Mouse (Mus musculus): ENCODE measurements around the gene Mbd4. TPM values are rescaled to one million over a fixed set of nuclear protein-coding genes. Genes with fewer than 3 reads are reported as not detected.

Mbd4 gene
- polyA plus RNA-seq (2014; fragmentation: Nextera tagmentation; extraction: Ambion mirVana): 32.0 and 37.5 TPM in 2 replicates

- H3K27ac ChIP-seq (ENCODE audit: low read depth, low read length): peak within 1 kb of the TSS; percentile 90
- H3K27me3 ChIP-seq (ENCODE audit: control insufficient read depth, insufficient read depth, low read length): no peaks in the 10 kb centered on the region
- peak within 1 kb of the TSS; percentile 59 for H3K4me3 ChIP-seq (ENCODE audit: low read depth, low read length)
- peaks cover 5% of the 10 kb centered on the region; the same call in 1 of the 2 replicates for H3K4me1 ChIP-seq (replicated peaks; ENCODE audit: control insufficient read depth, insufficient read depth, low read length)
- ATAC-seq (replicated peaks; ENCODE audit: low FRiP score) (peak; percentile 97), DNase-seq (ENCODE audit: low spot score) (peak; percentile 99)
- H3K36me3 ChIP-seq (ENCODE audit: control insufficient read depth, insufficient read depth, low read length): no peaks in the 10 kb centered on the region; the same call in 1 of the 2 replicates
- H3K4me2 ChIP-seq (ENCODE audit: low read depth, low read length, severe bottlenecking): peak within 1 kb of the TSS; percentile 64
- no peaks in the 10 kb centered on the region for H3K9me3 ChIP-seq (ENCODE audit: control insufficient read depth, low read length)
- WGBS: under 1% methylated on average over 51 of the region's 51 CpGs
- peak within 1 kb of the TSS; percentile 77 for H3K9ac ChIP-seq (ENCODE audit: low read length)
Measured at GRCm38 (mm10) chr6:115853091-115853813, at the start of gene Mbd4, which contains the start of gene Ift122. Gene Mbd4, minus strand, starts transcription at chr6:115853371. Gene Ift122, plus strand, starts transcription at chr6:115853470.

DNA sequence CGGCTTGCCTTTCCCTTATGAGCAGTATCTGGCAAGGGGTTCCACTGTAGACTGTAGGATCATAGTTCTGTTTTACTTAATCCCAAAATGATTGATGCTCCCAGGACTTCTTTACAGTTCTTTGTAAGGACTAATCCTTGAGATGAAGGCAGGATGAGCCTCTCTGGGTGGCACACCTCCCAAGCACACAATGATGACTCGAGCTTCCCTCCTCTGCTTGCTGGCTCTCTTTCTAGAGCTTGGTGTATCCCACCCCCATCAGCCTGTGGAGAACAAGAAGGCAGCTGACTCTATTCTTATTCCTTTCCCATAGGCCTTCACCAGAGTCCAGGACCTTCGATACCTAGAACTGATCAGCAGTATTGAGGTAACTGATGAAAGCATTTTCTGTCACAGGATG is 49.4 kb upstream of the Mbd4 start:
- Histone ChIP-seq H3K27me3 (ENCODE audit: control insufficient read depth, insufficient read depth, low read length) (no peaks in the 10 kb centered on the region), H3K27ac (ENCODE audit: low read depth, low read length) (no peak overlapping the region), H3K4me3 (ENCODE audit: low read depth, low read length) (no peak overlapping the region), H3K9ac (ENCODE audit: low read length) (no peak overlapping the region), H3K4me2 (ENCODE audit: low read depth, low read length, severe bottlenecking) (no peak overlapping the region), H3K4me1 (replicated peaks; ENCODE audit: control insufficient read depth, insufficient read depth, low read length) (no peaks in the 10 kb centered on the region), H3K36me3 (ENCODE audit: control insufficient read depth, insufficient read depth, low read length) (no peaks in the 10 kb centered on the region), H3K9me3 (ENCODE audit: control insufficient read depth, low read length) (no peaks in the 10 kb centered on the region)
- WGBS: 79% methylated on average over 3 of the region's 3 CpGs
- ATAC-seq (replicated peaks; ENCODE audit: low FRiP score) (no peak), DNase-seq (ENCODE audit: low spot score) (no peak)

DNA sequence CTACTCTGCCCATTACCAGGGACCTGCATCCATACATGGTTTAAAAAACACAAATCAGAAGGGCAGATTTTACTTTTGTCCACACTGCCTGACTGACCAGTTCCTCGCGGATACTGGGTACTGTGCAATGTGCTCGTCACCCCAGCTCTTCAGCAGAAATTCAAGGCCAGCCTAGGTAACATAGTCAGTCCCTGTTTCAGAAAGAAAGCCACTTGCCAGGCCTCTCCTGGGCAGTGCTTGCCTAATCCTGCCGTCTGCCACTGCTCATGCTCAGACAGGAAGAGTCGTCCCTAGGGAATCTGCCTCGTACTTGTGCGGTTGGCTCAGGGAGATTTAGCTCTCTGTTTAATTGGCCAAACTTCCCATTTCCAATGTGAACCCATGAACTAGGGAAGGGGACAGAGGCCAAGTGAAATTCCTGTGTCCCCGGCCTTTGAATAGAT is 48.3 kb upstream of the Mbd4 start:
- H3K9me3 ChIP-seq (ENCODE audit: control insufficient read depth, low read length): no peaks in the 10 kb centered on the region
- no peak overlapping the region for H3K4me2 ChIP-seq (ENCODE audit: low read depth, low read length, severe bottlenecking)
- H3K4me3 ChIP-seq (ENCODE audit: low read depth, low read length): no peak overlapping the region
- H3K9ac ChIP-seq (ENCODE audit: low read length): no peak overlapping the region
- no peak overlapping the region for H3K27ac ChIP-seq (ENCODE audit: low read depth, low read length)
- no peaks in the 10 kb centered on the region for H3K4me1 ChIP-seq (replicated peaks; ENCODE audit: control insufficient read depth, insufficient read depth, low read length)
- no peaks in the 10 kb centered on the region for H3K27me3 ChIP-seq (ENCODE audit: control insufficient read depth, insufficient read depth, low read length)
- 88% methylated on average over 8 of the region's 8 CpGs for WGBS
- no peak for ATAC-seq (replicated peaks; ENCODE audit: low FRiP score)
- no peaks in the 10 kb centered on the region for H3K36me3 ChIP-seq (ENCODE audit: control insufficient read depth, insufficient read depth, low read length)
- DNase-seq (ENCODE audit: low spot score): no peak

DNA sequence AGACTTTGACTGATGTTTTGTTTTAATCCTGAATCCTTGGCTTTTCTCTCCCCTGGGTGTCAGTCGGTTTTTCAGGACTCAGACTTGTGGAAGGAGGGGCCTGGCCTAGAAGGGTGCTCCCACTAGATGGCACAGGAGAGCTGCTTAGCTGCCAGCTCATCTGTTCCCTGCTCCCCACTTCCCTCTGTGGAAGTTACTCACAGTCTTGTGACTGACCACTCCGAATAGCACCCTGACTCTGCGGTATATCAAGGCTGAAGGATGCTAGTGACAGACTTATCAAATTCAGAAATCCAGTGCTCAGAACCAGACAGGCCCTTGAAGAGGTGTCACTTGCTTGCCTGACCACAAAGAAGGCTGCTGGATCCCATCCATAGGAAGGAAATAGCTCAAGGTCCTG is 47.9 kb upstream of the Mbd4 start:
- 29% methylated on average over 3 of the region's 3 CpGs for WGBS
- Histone ChIP-seq H3K4me1 (replicated peaks; ENCODE audit: control insufficient read depth, insufficient read depth, low read length) (no peaks in the 10 kb centered on the region), H3K36me3 (ENCODE audit: control insufficient read depth, insufficient read depth, low read length) (no peaks in the 10 kb centered on the region), H3K9me3 (ENCODE audit: control insufficient read depth, low read length) (no peaks in the 10 kb centered on the region), H3K4me3 (ENCODE audit: low read depth, low read length) (no peak overlapping the region), H3K9ac (ENCODE audit: low read length) (no peak overlapping the region), H3K27ac (ENCODE audit: low read depth, low read length) (no peak overlapping the region), H3K4me2 (ENCODE audit: low read depth, low read length, severe bottlenecking) (no peak overlapping the region), H3K27me3 (ENCODE audit: control insufficient read depth, insufficient read depth, low read length) (no peaks in the 10 kb centered on the region)
- DNase-seq (ENCODE audit: low spot score) (peak; percentile 69), ATAC-seq (replicated peaks; ENCODE audit: low FRiP score) (0 out of 2 replicates have a peak, but pooled peaks have one; percentile 42)

DNA sequence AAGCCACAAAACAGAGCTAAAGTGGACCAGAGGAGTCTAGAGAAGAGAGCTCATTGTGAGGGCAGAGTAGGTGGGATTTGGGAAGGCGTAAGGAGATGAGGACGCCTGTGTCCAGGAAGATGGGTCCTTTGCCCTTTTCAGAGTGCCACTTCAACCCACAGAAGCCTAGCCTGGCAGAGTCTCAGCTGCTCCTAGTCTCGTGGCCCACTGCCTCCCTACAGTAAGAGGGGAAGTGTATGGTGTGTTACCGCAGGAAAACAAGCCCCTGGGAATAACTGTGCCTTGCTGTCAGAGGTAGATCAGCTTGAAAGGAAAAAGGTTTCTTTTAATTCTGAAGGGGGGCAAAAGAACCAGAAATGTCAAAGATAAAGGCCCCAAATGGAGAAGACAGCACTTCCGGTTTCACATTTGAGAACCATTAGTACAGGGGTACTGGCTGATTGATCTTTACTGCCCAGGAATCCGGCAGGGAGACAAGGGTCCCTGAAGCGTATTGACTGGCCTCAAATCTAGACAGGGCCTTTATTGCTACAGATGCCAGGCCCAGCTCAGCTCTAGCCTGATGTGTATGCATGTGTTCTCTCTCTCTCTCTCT is 44.9 kb upstream of the Mbd4 start:
- H3K27me3 ChIP-seq (ENCODE audit: control insufficient read depth, insufficient read depth, low read length): no peaks in the 10 kb centered on the region
- WGBS: 85% methylated on average over 7 of the region's 7 CpGs
- H3K36me3 ChIP-seq (ENCODE audit: control insufficient read depth, insufficient read depth, low read length): no peaks in the 10 kb centered on the region
- no peak overlapping the region; the same call in 1 of the 2 replicates for H3K9ac ChIP-seq (ENCODE audit: low read length)
- ATAC-seq (replicated peaks; ENCODE audit: low FRiP score) (no peak), DNase-seq (ENCODE audit: low spot score) (no peak)
- H3K9me3 ChIP-seq (ENCODE audit: control insufficient read depth, low read length): no peaks in the 10 kb centered on the region
- H3K4me2 ChIP-seq (ENCODE audit: low read depth, low read length, severe bottlenecking): no peak overlapping the region
- H3K4me3 ChIP-seq (ENCODE audit: low read depth, low read length): no peak overlapping the region
- no peak overlapping the region for H3K27ac ChIP-seq (ENCODE audit: low read depth, low read length)
- H3K4me1 ChIP-seq (replicated peaks; ENCODE audit: control insufficient read depth, insufficient read depth, low read length): no peaks in the 10 kb centered on the region

GRCm38 (mm10) chr6:115897117-115897516 is 43.9 kb upstream of the Mbd4 start:
- ATAC-seq (replicated peaks; ENCODE audit: low FRiP score) (no peak), DNase-seq (ENCODE audit: low spot score) (no peak)
- 74% methylated on average over 4 of the region's 4 CpGs for WGBS
- Histone ChIP-seq H3K27me3 (ENCODE audit: control insufficient read depth, insufficient read depth, low read length) (no peaks in the 10 kb centered on the region), H3K27ac (ENCODE audit: low read depth, low read length) (no peak overlapping the region), H3K36me3 (ENCODE audit: control insufficient read depth, insufficient read depth, low read length) (no peaks in the 10 kb centered on the region), H3K4me3 (ENCODE audit: low read depth, low read length) (no peak overlapping the region), H3K9me3 (ENCODE audit: control insufficient read depth, low read length) (no peaks in the 10 kb centered on the region), H3K9ac (ENCODE audit: low read length) (no peak overlapping the region), H3K4me2 (ENCODE audit: low read depth, low read length, severe bottlenecking) (no peak overlapping the region), H3K4me1 (replicated peaks; ENCODE audit: control insufficient read depth, insufficient read depth, low read length) (no peaks in the 10 kb centered on the region)

GRCm38 (mm10) chr6:115896346-115896745 is 43.2 kb upstream of the Mbd4 start:
- ATAC-seq (replicated peaks; ENCODE audit: low FRiP score) (no peak), DNase-seq (ENCODE audit: low spot score) (no peak)
- Histone ChIP-seq H3K4me3 (ENCODE audit: low read depth, low read length) (no peak overlapping the region), H3K4me1 (replicated peaks; ENCODE audit: control insufficient read depth, insufficient read depth, low read length) (no peaks in the 10 kb centered on the region), H3K4me2 (ENCODE audit: low read depth, low read length, severe bottlenecking) (no peak overlapping the region), H3K27ac (ENCODE audit: low read depth, low read length) (no peak overlapping the region), H3K27me3 (ENCODE audit: control insufficient read depth, insufficient read depth, low read length) (no peaks in the 10 kb centered on the region), H3K36me3 (ENCODE audit: control insufficient read depth, insufficient read depth, low read length) (no peaks in the 10 kb centered on the region), H3K9me3 (ENCODE audit: control insufficient read depth, low read length) (no peaks in the 10 kb centered on the region), H3K9ac (ENCODE audit: low read length) (no peak overlapping the region)
- 50% methylated on average over 1 of the region's 1 CpGs for WGBS

- Histone ChIP-seq H3K4me3 (ENCODE audit: low read depth, low read length) (no peak overlapping the region), H3K4me2 (ENCODE audit: low read depth, low read length, severe bottlenecking) (no peak overlapping the region), H3K27me3 (ENCODE audit: control insufficient read depth, insufficient read depth, low read length) (no peaks in the 10 kb centered on the region), H3K9ac (ENCODE audit: low read length) (no peak overlapping the region), H3K27ac (ENCODE audit: low read depth, low read length) (no peak overlapping the region), H3K9me3 (ENCODE audit: control insufficient read depth, low read length) (no peaks in the 10 kb centered on the region), H3K36me3 (ENCODE audit: control insufficient read depth, insufficient read depth, low read length) (peaks cover 2% of the 10 kb centered on the region; the same call in 1 of the 2 replicates), H3K4me1 (replicated peaks; ENCODE audit: control insufficient read depth, insufficient read depth, low read length) (0 out of 2 replicates have a peak, but pooled peaks cover 3% of the 10 kb centered on the region)
- no peak for ATAC-seq (replicated peaks; ENCODE audit: low FRiP score)
- no peak for DNase-seq (ENCODE audit: low spot score)
- WGBS: 70% methylated on average over 3 of the region's 3 CpGs
Measured at GRCm38 (mm10) chr6:115892363-115892762, 39.2 kb upstream of the Mbd4 start.

All from forebrain, embryonic 11.5 days (tissue).